Mouse (Mus musculus) liver, embryonic 16.5 days (tissue): ENCODE results near the gene Grb10. TPM values are rescaled to one million over a fixed set of nuclear protein-coding genes. Genes with fewer than 3 reads are reported as not detected.

Experiments
- ATAC-seq: fragments of 200-750 bp; cut with Nextera tagmentation; 2 replicates; pipeline ENCODE4 v1.8.0; 2017; ENCODE audit warnings: low read depth, mild to moderate bottlenecking, moderate number of reproducible peaks, moderate library complexity
- H3K27ac ChIP-seq: fragments of 300-500 bp; sonication (generic); 2 replicates; pipeline ENCODE4 v1.5.1; 2014; ENCODE audit warnings: mild to moderate bottlenecking, low read length
- H3K27me3 ChIP-seq: fragments of 300-500 bp; sonication (generic); 2 replicates; pipeline ENCODE4 v1.6.1; 2014; ENCODE audit warnings: low read depth, low read length, mixed read lengths; ENCODE audit not compliant: control insufficient read depth, insufficient read depth
- H3K36me3 ChIP-seq: fragments of 300-500 bp; sonication (generic); 2 replicates; pipeline ENCODE4 v1.6.1; 2014; ENCODE audit warnings: mild to moderate bottlenecking; ENCODE audit not compliant: control insufficient read depth, insufficient read depth
- H3K4me1 ChIP-seq: fragments of 300-500 bp; sonication (generic); 2 replicates; pipeline ENCODE4 v1.6.1; 2014; ENCODE audit warnings: low read depth, low read length, mixed read lengths; ENCODE audit not compliant: control insufficient read depth
- H3K4me2 ChIP-seq: fragments of 300-500 bp; sonication (generic); 2 replicates; pipeline ENCODE4 v1.6.1; 2014; ENCODE audit warnings: low read depth, low read length, mixed read lengths
- H3K4me3 ChIP-seq: fragments of 300-500 bp; sonication (generic); 2 replicates; pipeline ENCODE4 v1.5.1; 2014; ENCODE audit warnings: low read depth, mild to moderate bottlenecking, low read length
- H3K9ac ChIP-seq: fragments of 300-500 bp; sonication (generic); 2 replicates; pipeline ENCODE4 v1.6.1; 2014; ENCODE audit warnings: low read depth, low read length
- H3K9me3 ChIP-seq: fragments of 300-500 bp; sonication (generic); replicated peaks from 2 replicates; pipeline ENCODE4 v1.6.1; 2016; ENCODE audit warnings: low read length; ENCODE audit not compliant: control insufficient read depth
- WGBS: fragments of 180-500 bp; shearing (Covaris S2); extraction: QIAGEN DNeasy Blood & Tissue Kit; methylation state at CpG from one replicate; pipeline ENCODE4 v1.1.7; 2014; ENCODE audit not compliant: insufficient replicate concordance; 5-methylcytosine and 5-hydroxymethylcytosine counted together
- polyA plus RNA-seq: library from polyadenylated mRNA; unstranded; fragments of >200 nt; fragmentation: Nextera tagmentation; extraction: Ambion mirVana; gene quantifications from 2 replicates; pipeline ENCODE4 v1.2.1, GENCODE M21; 2015

Grb10 gene
- polyA plus RNA-seq, 1 experiment from 2014 or later, result 240 TPM

GRCm38 (mm10) chr11:11930527-11930926 lies 108.0 kb downstream of the Grb10 start:
- H3K27ac ChIP-seq, result no peak overlapping the region
- H3K36me3 ChIP-seq, result no peaks in the 10 kb centered on the region; the same call in 1 of the 2 replicates
- no peak overlapping the region for H3K9ac ChIP-seq
- WGBS, result 80% methylated on average over 11 of the region's 11 CpGs
- H3K4me2 ChIP-seq, result no peak overlapping the region
- no peaks in the 10 kb centered on the region for H3K9me3 ChIP-seq
- no peak for ATAC-seq
- H3K27me3 ChIP-seq, result no peaks in the 10 kb centered on the region
- H3K4me1 ChIP-seq, result no peaks in the 10 kb centered on the region
- H3K4me3 ChIP-seq, result no peak overlapping the region

GRCm38 (mm10) chr11:11929059-11929458 lies 109.4 kb downstream of the Grb10 start:
- Histone ChIP-seq H3K9ac (no peak overlapping the region), H3K4me2 (no peak overlapping the region), H3K27me3 (no peaks in the 10 kb centered on the region), H3K9me3 (no peaks in the 10 kb centered on the region), H3K36me3 (no peaks in the 10 kb centered on the region), H3K4me3 (no peak overlapping the region), H3K4me1 (peaks cover under 1% of the 10 kb centered on the region), H3K27ac (no peak overlapping the region)
- WGBS, result 66% methylated on average over 3 of the region's 3 CpGs
- ATAC-seq, result peak; percentile 6; the same call in 1 of the 2 replicates

GRCm38 (mm10) chr11:11928586-11928985 lies 109.9 kb downstream of the Grb10 start:
- Histone ChIP-seq H3K27me3 (no peaks in the 10 kb centered on the region), H3K27ac (no peak overlapping the region), H3K9ac (no peak overlapping the region), H3K4me1 (peaks cover 5% of the 10 kb centered on the region), H3K9me3 (no peaks in the 10 kb centered on the region), H3K4me2 (no peak overlapping the region), H3K4me3 (no peak overlapping the region), H3K36me3 (no peaks in the 10 kb centered on the region)
- ATAC-seq, result peak; percentile 64
- 70% methylated on average over 2 of the region's 2 CpGs for WGBS

- Histone ChIP-seq H3K36me3 (no peaks in the 10 kb centered on the region), H3K4me2 (no peak overlapping the region), H3K9ac (no peak overlapping the region), H3K9me3 (no peaks in the 10 kb centered on the region), H3K27ac (no peak overlapping the region), H3K4me1 (peaks cover 12% of the 10 kb centered on the region), H3K4me3 (no peak overlapping the region), H3K27me3 (no peaks in the 10 kb centered on the region)
- no peak for ATAC-seq
- WGBS, result 47% methylated on average over 3 of the region's 3 CpGs
Measured at GRCm38 (mm10) chr11:11923900-11924299, 114.6 kb downstream of the Grb10 start.

GRCm38 (mm10) chr11:11923345-11923744 lies 115.1 kb downstream of the Grb10 start:
- Histone ChIP-seq H3K4me1 (peaks cover 12% of the 10 kb centered on the region), H3K9ac (no peak overlapping the region), H3K27ac (no peak overlapping the region), H3K4me3 (no peak overlapping the region), H3K9me3 (no peaks in the 10 kb centered on the region), H3K27me3 (no peaks in the 10 kb centered on the region), H3K36me3 (no peaks in the 10 kb centered on the region), H3K4me2 (0 out of 2 replicates have a peak overlapping the region, but pooled peaks have one; percentile 14)
- ATAC-seq, result peak; percentile 92
- 54% methylated on average over 3 of the region's 3 CpGs for WGBS

GRCm38 (mm10) chr11:11922106-11922505 lies 116.4 kb downstream of the Grb10 start:
- H3K4me1 ChIP-seq, result peaks cover 12% of the 10 kb centered on the region
- no peaks in the 10 kb centered on the region for H3K27me3 ChIP-seq
- no peaks in the 10 kb centered on the region for H3K9me3 ChIP-seq
- no peak overlapping the region for H3K4me3 ChIP-seq
- ATAC-seq, result no peak
- no peaks in the 10 kb centered on the region for H3K36me3 ChIP-seq
- H3K4me2 ChIP-seq, result no peak overlapping the region
- no peak overlapping the region for H3K9ac ChIP-seq
- WGBS, result 86% methylated on average over 2 of the region's 2 CpGs
- H3K27ac ChIP-seq, result no peak overlapping the region

- H3K36me3 ChIP-seq, result no peaks in the 10 kb centered on the region
- H3K9ac ChIP-seq, result no peak overlapping the region
- no peak overlapping the region for H3K4me2 ChIP-seq
- no peak overlapping the region for H3K27ac ChIP-seq
- H3K9me3 ChIP-seq, result no peaks in the 10 kb centered on the region
- 45% methylated on average over 7 of the region's 7 CpGs for WGBS
- no peak overlapping the region for H3K4me3 ChIP-seq
- no peaks in the 10 kb centered on the region; the same call in 1 of the 2 replicates for H3K27me3 ChIP-seq
- no peak for ATAC-seq
- H3K4me1 ChIP-seq, result no peaks in the 10 kb centered on the region
Measured at GRCm38 (mm10) chr11:11907703-11908413, 130.6 kb downstream of the Grb10 start.

GRCm38 (mm10) chr11:11905518-11905917 lies 133.0 kb downstream of the Grb10 start:
- H3K4me2 ChIP-seq, result no peak overlapping the region
- ATAC-seq, result no peak
- H3K36me3 ChIP-seq, result no peaks in the 10 kb centered on the region
- H3K9ac ChIP-seq, result no peak overlapping the region
- H3K4me3 ChIP-seq, result no peak overlapping the region
- no peak overlapping the region for H3K27ac ChIP-seq
- H3K9me3 ChIP-seq, result no peaks in the 10 kb centered on the region
- H3K4me1 ChIP-seq, result no peaks in the 10 kb centered on the region
- no peaks in the 10 kb centered on the region; the same call in 1 of the 2 replicates for H3K27me3 ChIP-seq

GRCm38 (mm10) chr11:11904995-11905394 lies 133.5 kb downstream of the Grb10 start:
- Histone ChIP-seq H3K4me1 (no peaks in the 10 kb centered on the region), H3K27ac (no peak overlapping the region), H3K4me2 (no peak overlapping the region), H3K9ac (no peak overlapping the region), H3K36me3 (no peaks in the 10 kb centered on the region), H3K4me3 (no peak overlapping the region), H3K27me3 (no peaks in the 10 kb centered on the region; the same call in 1 of the 2 replicates), H3K9me3 (no peaks in the 10 kb centered on the region)
- ATAC-seq, result no peak
- 65% methylated on average over 5 of the region's 5 CpGs for WGBS
